Mouse (Mus musculus) heart, embryonic 13.5 days (tissue): ENCODE measurements around the gene Tmc6. TPM values are rescaled to one million over a fixed set of nuclear protein-coding genes. Genes with fewer than 3 reads are reported as not detected.

Experiments used
- ATAC-seq: fragments of 200-750 bp; cut with Nextera tagmentation; 2 replicates; pipeline ENCODE4 v1.8.0; 2017; ENCODE audit warnings: moderate TSS enrichment; ENCODE audit not compliant: insufficient number of reproducible peaks, low FRiP score, low TSS enrichment; ENCODE audit errors: extremely low read depth
- H3K27ac ChIP-seq: fragments of 300-500 bp; sonication (generic); replicated peaks from 2 replicates; pipeline ENCODE4 v1.5.1; 2015; ENCODE audit warnings: moderate library complexity, mild to moderate bottlenecking, inconsistent platforms
- H3K27me3 ChIP-seq: fragments of 300-500 bp; sonication (generic); replicated peaks from 2 replicates; pipeline ENCODE4 v1.6.1; 2015; ENCODE audit warnings: mild to moderate bottlenecking, inconsistent platforms
- H3K36me3 ChIP-seq: fragments of 300-500 bp; sonication (generic); 2 replicates; pipeline ENCODE4 v1.6.1; 2015; ENCODE audit warnings: mild to moderate bottlenecking, inconsistent platforms
- H3K4me1 ChIP-seq: fragments of 300-500 bp; sonication (generic); 2 replicates; pipeline ENCODE4 v1.6.1; 2015; ENCODE audit warnings: inconsistent platforms
- H3K4me2 ChIP-seq: fragments of 300-500 bp; sonication (generic); 2 replicates; pipeline ENCODE4 v1.6.1; 2015; ENCODE audit warnings: inconsistent platforms, mild to moderate bottlenecking, moderate library complexity
- H3K4me3 ChIP-seq: fragments of 300-500 bp; sonication (generic); 2 replicates; pipeline ENCODE4 v1.5.1; 2015; ENCODE audit warnings: moderate library complexity, mild to moderate bottlenecking, inconsistent platforms
- H3K9ac ChIP-seq: fragments of 300-500 bp; sonication (generic); 2 replicates; pipeline ENCODE4 v1.6.1; 2015; ENCODE audit warnings: inconsistent platforms, mild to moderate bottlenecking, moderate library complexity
- H3K9me3 ChIP-seq: fragments of 300-500 bp; sonication (generic); 2 replicates; pipeline ENCODE4 v1.6.1; 2016; ENCODE audit warnings: inconsistent platforms
- WGBS: fragments of 180-500 bp; shearing (Covaris S2); methylation state at CpG from one replicate; pipeline ENCODE4 v1.1.7; 2015; ENCODE audit warnings: mixed read lengths; 5-methylcytosine and 5-hydroxymethylcytosine counted together
- polyA plus RNA-seq: library from polyadenylated mRNA; unstranded; fragments of >200 nt; fragmentation: Nextera tagmentation; extraction: Ambion mirVana; gene quantifications from 2 replicates; pipeline ENCODE4 v1.2.1, GENCODE M21; 2015

Tmc6 gene
- polyA plus RNA-seq, 1 experiment from 2014 or later, result 22.2 TPM

- Histone ChIP-seq H3K27ac (peak overlapping the region; percentile 75), H3K9ac (peak overlapping the region; percentile 91), H3K4me3 (peak overlapping the region; percentile 90), H3K36me3 (peaks cover 43% of the 10 kb centered on the region), H3K27me3 (no peaks in the 10 kb centered on the region), H3K4me2 (peak overlapping the region; percentile 97), H3K9me3 (no peaks in the 10 kb centered on the region), H3K4me1 (peaks cover 38% of the 10 kb centered on the region)
- ATAC-seq, result peak; percentile 74
- under 1% methylated on average over 21 of the region's 21 CpGs for WGBS
Observed at GRCm38 (mm10) chr11:117810401-117811046, 28.5 kb upstream of the Tmc6 start.

GRCm38 (mm10) chr11:117809407-117810311 lies 27.7 kb upstream of the Tmc6 start, which contains the start of the genes Gm20708 and Syngr2:
Gene Gm20708, plus strand, starts transcription at chr11:117809668.
Gene Syngr2, plus strand, starts transcription at chr11:117809668.
- peak within 1 kb of the TSS; percentile 91 for H3K9ac ChIP-seq
- no peaks in the 10 kb centered on the region for H3K9me3 ChIP-seq
- H3K4me2 ChIP-seq, result peak within 1 kb of the TSS; percentile 97
- peaks cover 34% of the 10 kb centered on the region for H3K36me3 ChIP-seq
- no peaks in the 10 kb centered on the region for H3K27me3 ChIP-seq
- H3K4me1 ChIP-seq, result peaks cover 32% of the 10 kb centered on the region
- peak within 1 kb of the TSS; percentile 90 for H3K4me3 ChIP-seq
- ATAC-seq, result peak; percentile 64
- H3K27ac ChIP-seq, result peak within 1 kb of the TSS; percentile 75
- under 1% methylated on average over 75 of the region's 75 CpGs for WGBS

- Histone ChIP-seq H3K4me1 (peaks cover 22% of the 10 kb centered on the region), H3K4me3 (no peak overlapping the region), H3K9me3 (no peaks in the 10 kb centered on the region), H3K27ac (no peak overlapping the region), H3K9ac (no peak overlapping the region), H3K27me3 (0 out of 2 replicates have a peak, but pooled peaks cover 3% of the 10 kb centered on the region), H3K4me2 (no peak overlapping the region), H3K36me3 (peaks cover 5% of the 10 kb centered on the region)
- 90% methylated on average over 6 of the region's 6 CpGs for WGBS
- no peak for ATAC-seq
Observed at GRCm38 (mm10) chr11:117806781-117807180, 24.8 kb upstream of the Tmc6 start.

- no peak overlapping the region for H3K4me3 ChIP-seq
- no peaks in the 10 kb centered on the region for H3K36me3 ChIP-seq
- H3K4me2 ChIP-seq, result no peak overlapping the region
- no peak overlapping the region for H3K9ac ChIP-seq
- ATAC-seq, result no peak
- peaks cover 12% of the 10 kb centered on the region for H3K4me1 ChIP-seq
- 93% methylated on average over 3 of the region's 3 CpGs for WGBS
- no peak overlapping the region for H3K27ac ChIP-seq
- H3K9me3 ChIP-seq, result no peaks in the 10 kb centered on the region
- H3K27me3 ChIP-seq, result 0 out of 2 replicates have a peak, but pooled peaks cover 3% of the 10 kb centered on the region
Observed at GRCm38 (mm10) chr11:117803166-117803688, 21.2 kb upstream of the Tmc6 start.

GRCm38 (mm10) chr11:117801650-117802049 lies 19.7 kb upstream of the Tmc6 start:
- 70% methylated on average over 7 of the region's 7 CpGs for WGBS
- no peak for ATAC-seq
- Histone ChIP-seq H3K9ac (no peak overlapping the region), H3K9me3 (no peaks in the 10 kb centered on the region), H3K4me1 (peaks cover 25% of the 10 kb centered on the region), H3K27me3 (0 out of 2 replicates have a peak, but pooled peaks cover 9% of the 10 kb centered on the region), H3K27ac (no peak overlapping the region), H3K4me2 (no peak overlapping the region), H3K36me3 (no peaks in the 10 kb centered on the region), H3K4me3 (no peak overlapping the region)

- WGBS, result 82% methylated on average over 7 of the region's 7 CpGs
- H3K27me3 ChIP-seq, result 0 out of 2 replicates have a peak, but pooled peaks cover 9% of the 10 kb centered on the region
- H3K4me1 ChIP-seq, result peaks cover 25% of the 10 kb centered on the region
- no peak for ATAC-seq
- no peak overlapping the region for H3K9ac ChIP-seq
- H3K36me3 ChIP-seq, result no peaks in the 10 kb centered on the region
- H3K4me2 ChIP-seq, result no peak overlapping the region
- no peak overlapping the region for H3K4me3 ChIP-seq
- H3K9me3 ChIP-seq, result no peaks in the 10 kb centered on the region
- H3K27ac ChIP-seq, result no peak overlapping the region
Observed at GRCm38 (mm10) chr11:117800038-117800437, 18.0 kb upstream of the Tmc6 start.

GRCm38 (mm10) chr11:117799174-117799573 lies 17.2 kb upstream of the Tmc6 start:
- peak overlapping the region; percentile 46 for H3K4me2 ChIP-seq

GRCm38 (mm10) chr11:117798160-117798541 lies 16.2 kb upstream of the Tmc6 start:
- Histone ChIP-seq H3K9ac (no peak overlapping the region), H3K27me3 (0 out of 2 replicates have a peak, but pooled peaks cover 12% of the 10 kb centered on the region), H3K4me3 (peak overlapping the region; percentile 13), H3K36me3 (no peaks in the 10 kb centered on the region), H3K27ac (no peak overlapping the region), H3K9me3 (no peaks in the 10 kb centered on the region), H3K4me2 (peak overlapping the region; percentile 46), H3K4me1 (peaks cover 30% of the 10 kb centered on the region)
- no peak for ATAC-seq
- 20% methylated on average over 2 of the region's 2 CpGs for WGBS

More at GRCm38 (mm10) chr11:117799174-117799573, 17.2 kb upstream of the Tmc6 start:
- H3K27me3 ChIP-seq, result 0 out of 2 replicates have a peak, but pooled peaks cover 9% of the 10 kb centered on the region
- WGBS, result 38% methylated on average over 5 of the region's 5 CpGs
- peaks cover 26% of the 10 kb centered on the region for H3K4me1 ChIP-seq
- peak overlapping the region; percentile 13; the same call in 1 of the 2 replicates for H3K4me3 ChIP-seq
- H3K27ac ChIP-seq, result no peak overlapping the region
- H3K36me3 ChIP-seq, result no peaks in the 10 kb centered on the region
- no peak for ATAC-seq
- no peak overlapping the region for H3K9ac ChIP-seq
- no peaks in the 10 kb centered on the region for H3K9me3 ChIP-seq

- H3K9me3 ChIP-seq, result no peaks in the 10 kb centered on the region
- H3K4me1 ChIP-seq, result peaks cover 34% of the 10 kb centered on the region
- no peak within 1 kb of the TSS for H3K27ac ChIP-seq
- peak within 1 kb of the TSS; percentile 13 for H3K4me3 ChIP-seq
- 0 out of 2 replicates have a peak, but pooled peaks cover 11% of the 10 kb centered on the region for H3K27me3 ChIP-seq
- ATAC-seq, result peak; percentile 49; the same call in 1 of the 2 replicates
- peak within 1 kb of the TSS; percentile 46 for H3K4me2 ChIP-seq
- 39% methylated on average over 9 of the region's 9 CpGs for WGBS
- H3K36me3 ChIP-seq, result no peaks in the 10 kb centered on the region
- H3K9ac ChIP-seq, result peak within 1 kb of the TSS; percentile 9; the same call in 1 of the 2 replicates
Observed at GRCm38 (mm10) chr11:117797511-117798159, 15.6 kb upstream of the Tmc6 start, which contains the start of gene 6030468B19Rik. Gene 6030468B19Rik, plus strand, starts transcription at chr11:117797660.

GRCm38 (mm10) chr11:117796954-117797353 lies 15.0 kb upstream of the Tmc6 start:
- H3K36me3 ChIP-seq, result no peaks in the 10 kb centered on the region
- H3K4me2 ChIP-seq, result no peak overlapping the region
- H3K9ac ChIP-seq, result no peak overlapping the region
- H3K9me3 ChIP-seq, result no peaks in the 10 kb centered on the region
- no peak overlapping the region for H3K4me3 ChIP-seq
- H3K4me1 ChIP-seq, result peaks cover 40% of the 10 kb centered on the region
- H3K27ac ChIP-seq, result no peak overlapping the region
- 0 out of 2 replicates have a peak, but pooled peaks cover 11% of the 10 kb centered on the region for H3K27me3 ChIP-seq
- no peak for ATAC-seq
- 43% methylated on average over 5 of the region's 5 CpGs for WGBS
